Mouse (Mus musculus) brown adipose tissue, adult 24 weeks (tissue): ENCODE measurements around the gene Zfhx3. TPM values are rescaled to one million over a fixed set of nuclear protein-coding genes. Genes with fewer than 3 reads are reported as not detected.

Experiments used
- H3K27ac ChIP-seq: fragments of 200-500 bp; replicated peaks from 2 replicates; pipeline ENCODE4 v1.5.1; 2012; ENCODE audit warnings: low read depth, mild to moderate bottlenecking, low read length
- H3K4me1 ChIP-seq: fragments of 200-500 bp; 2 replicates; pipeline ENCODE4 v1.6.1; 2012; ENCODE audit warnings: low read length, mixed read lengths; ENCODE audit not compliant: control insufficient read depth, insufficient read depth, insufficient read length
- H3K4me3 ChIP-seq: fragments of 200-500 bp; 2 replicates; pipeline ENCODE4 v1.5.1; 2012; ENCODE audit warnings: low read depth, mild to moderate bottlenecking, low read length, moderate library complexity; ENCODE audit not compliant: insufficient read depth
- polyA plus RNA-seq: library from polyadenylated mRNA; stranded (reverse); fragments of >200 nt; gene quantifications from 2 replicates; pipeline ENCODE4 v1.2.4, GENCODE M21; 2012; ENCODE audit not compliant: missing spikeins, insufficient read depth, insufficient read length

Zfhx3 gene
- polyA plus RNA-seq, 1 experiment: 5.2 TPM

DNA sequence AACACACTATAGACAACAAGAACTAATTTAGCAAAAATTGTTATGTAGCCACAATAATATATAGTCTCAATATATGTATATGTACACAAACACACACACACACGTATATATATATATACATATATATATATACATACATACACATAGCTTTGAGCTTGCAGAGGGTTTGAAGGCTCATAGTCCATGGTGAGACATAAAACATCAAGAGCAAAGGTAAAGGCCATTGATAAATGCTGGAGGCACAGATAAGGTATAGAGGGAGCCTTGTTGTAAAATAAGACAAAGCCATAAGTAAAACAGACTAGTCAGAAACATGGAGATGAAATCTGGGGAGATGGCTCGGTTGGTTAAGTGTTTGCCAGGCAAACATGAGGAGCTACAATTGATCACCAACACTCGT, 91.6 kb downstream of the Zfhx3 start:
- H3K4me1 ChIP-seq: no peaks in the 10 kb centered on the region
- H3K4me3 ChIP-seq: no peak overlapping the region
- no peak overlapping the region for H3K27ac ChIP-seq

DNA sequence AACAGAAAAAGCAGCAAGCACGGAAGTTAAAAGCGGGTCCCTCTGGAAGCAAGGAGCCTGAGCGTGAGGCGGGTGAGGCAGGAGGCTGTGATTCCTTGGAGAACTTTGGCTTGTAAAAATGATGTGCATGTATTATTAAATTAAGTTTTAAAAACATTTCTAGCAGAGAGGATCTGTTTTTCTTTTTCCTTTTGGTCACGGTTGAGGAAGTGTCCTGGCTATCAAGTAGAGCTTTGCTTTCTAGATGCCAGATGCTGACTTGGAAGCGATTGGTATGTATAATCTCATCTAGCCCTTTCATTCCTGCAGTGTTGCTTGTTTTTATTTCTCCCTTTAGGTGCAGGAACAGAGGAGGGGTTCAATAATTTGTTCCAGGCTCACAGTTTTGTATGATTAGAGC, 92.3 kb downstream of the Zfhx3 start:
- no peak overlapping the region for H3K27ac ChIP-seq

DNA sequence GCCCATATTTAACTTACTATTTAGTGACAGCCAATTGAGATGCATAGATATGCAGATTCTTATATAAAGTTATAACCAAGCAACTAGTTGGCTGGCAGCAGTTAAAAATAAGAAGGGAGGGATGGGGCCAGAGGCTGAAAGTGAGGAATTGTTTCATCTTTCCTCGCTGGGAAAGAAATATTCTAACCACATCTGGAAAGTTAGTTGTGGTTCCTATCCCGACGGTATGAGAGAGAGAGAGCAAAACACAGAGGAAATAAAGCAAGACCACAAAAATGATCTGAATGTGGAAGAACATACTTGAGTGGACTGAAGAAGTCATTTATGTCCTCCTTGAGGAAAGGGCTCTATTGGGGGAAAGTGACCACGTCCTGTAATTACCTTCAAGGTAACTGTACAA, 101.2 kb downstream of the Zfhx3 start:
- Histone ChIP-seq H3K4me1 (no peaks in the 10 kb centered on the region), H3K4me3 (no peak overlapping the region), H3K27ac (no peak overlapping the region)

More for the DNA sequence above, 92.3 kb downstream of the Zfhx3 start:
- H3K4me3 ChIP-seq: no peak overlapping the region
- no peaks in the 10 kb centered on the region for H3K4me1 ChIP-seq

DNA sequence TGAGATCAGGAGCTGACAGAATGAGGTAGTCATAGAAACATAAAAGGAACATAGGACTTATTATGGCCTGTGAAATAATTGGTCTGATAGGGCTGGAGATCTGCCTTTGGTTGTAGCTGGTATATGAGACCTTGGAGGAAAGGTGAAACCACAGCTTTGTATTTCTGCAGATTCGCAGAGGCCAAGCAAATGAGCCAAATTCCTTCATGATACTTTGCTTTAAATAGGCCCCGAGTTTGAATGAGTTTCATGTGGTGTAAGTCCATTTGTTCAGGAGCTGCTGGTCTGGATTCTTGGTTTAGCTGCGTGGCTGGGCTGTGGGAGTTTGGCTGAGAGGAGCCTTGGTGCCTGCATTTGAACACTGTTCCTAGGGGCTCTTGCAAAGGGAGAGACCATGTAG, 101.7 kb downstream of the Zfhx3 start:
- H3K4me1 ChIP-seq: no peaks in the 10 kb centered on the region
- H3K4me3 ChIP-seq: no peak overlapping the region
- no peak overlapping the region for H3K27ac ChIP-seq

DNA sequence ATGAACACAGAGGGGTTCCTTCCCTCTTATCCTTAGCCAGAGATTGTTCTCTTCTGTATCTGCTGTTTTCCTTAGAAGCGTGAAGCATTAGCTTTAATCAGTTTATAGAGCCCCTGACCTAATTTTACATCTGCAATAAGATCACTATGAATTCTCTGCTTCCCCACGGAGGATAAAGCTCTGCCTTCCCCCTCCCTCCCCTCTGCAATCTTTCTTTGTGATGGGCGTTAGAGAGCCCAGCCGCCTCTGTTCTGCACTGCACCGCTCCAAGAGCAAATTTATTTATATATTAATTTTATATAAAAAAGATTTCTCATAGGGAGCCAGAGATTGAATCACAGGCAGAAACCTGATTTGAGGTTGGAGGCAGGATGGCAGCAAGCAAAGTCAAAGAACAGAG, 113.8 kb downstream of the Zfhx3 start:
- Histone ChIP-seq H3K4me3 (no peak overlapping the region), H3K27ac (no peak overlapping the region), H3K4me1 (no peaks in the 10 kb centered on the region)

DNA sequence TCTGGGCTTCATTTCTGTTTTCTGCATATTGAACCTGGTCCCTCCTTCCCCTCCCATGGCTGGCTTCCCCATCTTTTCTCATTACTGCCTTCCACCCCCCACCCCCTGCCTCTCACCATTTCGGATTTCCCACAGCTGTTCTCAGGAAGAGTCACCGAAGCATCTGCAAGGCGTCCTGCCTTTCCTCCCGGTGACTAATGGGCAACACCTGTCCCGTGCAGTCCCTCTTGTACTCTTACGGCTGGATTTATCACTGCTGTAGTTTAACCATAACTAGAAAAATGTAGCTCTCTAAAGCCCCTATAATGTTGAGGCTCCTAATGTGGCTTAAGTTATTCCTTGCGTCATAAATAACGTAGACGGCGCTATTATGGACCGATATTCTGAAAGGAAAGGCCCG, 119.5 kb downstream of the Zfhx3 start:
- Histone ChIP-seq H3K27ac (no peak overlapping the region), H3K4me3 (no peak overlapping the region), H3K4me1 (no peaks in the 10 kb centered on the region)

DNA sequence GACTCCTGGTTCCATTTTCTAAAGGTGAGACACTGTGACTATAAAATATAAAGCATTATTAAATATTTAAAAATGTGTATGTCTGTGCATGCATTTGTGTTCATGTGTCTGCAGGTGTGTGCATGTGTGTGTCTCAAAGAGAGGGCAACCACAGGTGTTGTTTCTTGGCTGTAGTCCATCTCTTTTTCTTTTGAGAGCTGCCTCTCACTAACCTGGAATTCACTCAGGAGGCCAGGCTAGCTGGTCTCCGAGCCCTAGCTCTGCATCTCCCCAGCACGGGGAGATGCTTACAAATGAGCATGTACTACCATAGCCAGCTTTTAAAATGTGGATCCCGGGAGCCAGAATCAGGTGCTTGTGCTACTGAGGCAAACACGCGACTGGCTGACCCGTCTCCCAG, 124.7 kb downstream of the Zfhx3 start:
- Histone ChIP-seq H3K4me3 (no peak overlapping the region), H3K4me1 (no peaks in the 10 kb centered on the region), H3K27ac (no peak overlapping the region)

DNA sequence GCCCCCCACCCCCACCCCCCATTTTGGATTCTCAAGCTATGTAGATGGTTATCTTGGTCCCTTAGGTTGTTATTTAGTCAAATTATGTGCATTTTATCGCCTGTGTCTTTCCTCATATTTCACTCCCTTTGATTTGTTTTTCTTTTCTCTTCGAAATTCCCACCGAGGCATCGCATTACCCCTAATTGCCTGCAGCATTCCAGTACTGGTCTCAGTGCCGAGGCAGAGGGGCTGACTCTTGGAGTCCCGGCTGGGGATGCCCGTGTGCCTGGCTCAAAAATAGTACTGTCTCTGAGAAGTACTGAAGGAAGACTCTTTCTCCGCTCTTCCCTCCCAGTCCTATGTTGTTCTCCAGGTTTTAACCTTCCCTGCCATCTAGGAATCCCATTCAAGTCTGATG, 125.8 kb downstream of the Zfhx3 start:
- no peaks in the 10 kb centered on the region for H3K4me1 ChIP-seq
- H3K27ac ChIP-seq: no peak overlapping the region
- no peak overlapping the region for H3K4me3 ChIP-seq

DNA sequence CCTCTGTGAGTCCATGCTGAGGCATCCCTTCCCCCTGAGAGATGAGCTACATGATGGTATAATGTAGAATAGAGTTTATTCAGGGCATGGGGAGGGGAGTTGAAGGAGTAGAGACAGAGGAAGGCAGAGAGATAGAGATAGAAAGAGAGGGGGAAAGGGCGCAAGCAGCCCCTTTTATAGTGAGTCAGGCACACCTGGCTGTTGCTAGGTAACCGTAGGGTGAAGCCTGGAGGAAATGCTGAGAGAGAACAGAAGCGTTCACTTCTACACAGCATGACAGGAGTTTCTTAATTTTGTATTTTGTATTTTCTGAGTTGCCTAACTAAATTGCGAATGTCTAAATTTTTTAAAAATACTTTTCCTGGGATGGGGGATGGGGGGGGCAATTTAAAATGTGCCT, 128.0 kb downstream of the Zfhx3 start:
- Histone ChIP-seq H3K4me3 (no peak overlapping the region), H3K27ac (no peak overlapping the region), H3K4me1 (no peaks in the 10 kb centered on the region)

DNA sequence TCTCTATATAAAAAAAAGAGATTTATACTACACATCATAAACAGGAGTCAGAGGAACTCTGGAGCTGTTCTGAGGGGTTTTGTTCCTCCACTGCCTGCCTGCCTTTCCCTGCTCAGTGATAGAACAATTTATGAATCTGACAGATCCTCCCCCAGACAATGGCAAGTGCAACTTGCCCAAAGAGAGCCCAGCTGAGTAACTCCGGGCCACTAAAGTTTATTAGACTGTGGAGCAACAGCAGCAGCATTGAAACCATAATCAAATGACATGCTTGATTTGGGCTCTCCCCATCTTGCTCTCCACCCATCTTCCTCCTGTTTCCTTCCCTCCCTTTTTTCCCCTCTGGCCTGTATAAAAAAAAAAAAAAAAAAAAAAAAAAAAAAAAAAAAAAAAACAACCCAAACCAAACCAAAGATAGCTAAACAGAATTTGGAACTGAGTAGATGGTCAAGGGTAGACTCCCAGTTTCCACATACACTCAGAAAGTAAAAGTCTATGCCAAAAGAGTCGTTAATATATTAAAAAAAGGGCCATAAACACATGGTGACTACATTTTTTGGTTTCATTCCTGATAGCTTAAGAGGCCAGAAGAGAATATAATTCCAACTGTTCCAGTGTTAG, 129.8 kb downstream of the Zfhx3 start:
- Histone ChIP-seq H3K27ac (no peak overlapping the region), H3K4me1 (no peaks in the 10 kb centered on the region), H3K4me3 (no peak overlapping the region)

DNA sequence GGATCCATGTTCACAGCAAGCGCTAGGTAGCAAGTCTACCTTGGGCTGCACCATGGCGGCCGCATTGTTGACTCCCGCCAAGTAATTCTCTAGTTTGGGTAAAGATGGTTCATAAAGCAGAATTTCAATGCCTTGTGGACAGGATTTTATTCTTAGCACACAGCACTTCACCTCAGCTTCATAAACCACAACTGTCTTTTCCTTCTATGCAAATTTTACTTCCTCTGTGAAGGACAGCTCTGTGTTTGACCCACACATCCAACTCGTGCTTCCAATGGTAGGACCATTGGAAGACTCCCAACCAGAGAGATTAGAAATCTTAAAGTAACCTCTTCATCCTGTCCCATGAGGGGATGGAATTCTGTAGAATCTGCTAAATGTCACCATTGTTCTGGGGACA, 130.4 kb downstream of the Zfhx3 start:
- Histone ChIP-seq H3K4me1 (no peaks in the 10 kb centered on the region), H3K27ac (no peak overlapping the region), H3K4me3 (no peak overlapping the region)

DNA sequence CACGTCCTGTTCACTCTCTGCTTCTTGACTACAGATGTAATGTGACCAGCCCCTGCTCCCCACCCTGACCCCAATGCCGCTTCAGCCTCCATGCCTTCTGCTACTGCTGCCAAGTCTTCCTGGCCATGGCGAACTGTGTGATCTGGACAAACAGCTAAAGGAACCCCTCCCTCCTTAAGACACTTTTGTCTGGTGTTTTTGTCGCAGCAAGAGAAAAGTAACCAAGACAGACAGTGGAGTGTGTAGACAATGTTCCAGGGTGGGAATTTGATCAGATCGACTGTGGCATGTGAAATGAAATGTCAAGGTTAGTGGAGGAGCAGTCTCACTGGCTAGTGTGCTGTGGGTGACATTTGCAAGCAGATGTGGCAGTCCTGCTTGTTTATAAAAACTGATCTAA, 132.7 kb downstream of the Zfhx3 start:
- Histone ChIP-seq H3K27ac (no peak overlapping the region), H3K4me3 (no peak overlapping the region), H3K4me1 (no peaks in the 10 kb centered on the region)

DNA sequence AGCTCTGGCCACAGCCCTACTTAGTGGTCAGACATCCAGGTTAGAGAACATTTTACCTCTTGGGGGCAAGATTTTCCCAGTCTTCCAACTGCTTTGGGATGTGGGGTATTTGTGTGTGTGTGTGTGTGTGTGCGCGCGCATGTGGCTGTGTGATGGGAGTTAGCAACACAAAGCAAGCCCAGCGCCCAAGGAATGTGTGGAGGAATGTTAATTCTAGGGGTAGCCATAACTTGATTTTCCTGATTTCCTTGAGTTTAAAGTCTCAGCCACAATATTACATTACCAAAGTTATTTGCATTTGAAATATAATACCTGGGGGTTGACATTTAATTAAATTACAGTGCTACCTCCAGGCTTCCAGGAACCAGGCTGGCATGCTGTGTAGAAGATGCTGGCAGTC, 136.3 kb downstream of the Zfhx3 start:
- no peaks in the 10 kb centered on the region for H3K4me1 ChIP-seq
- H3K4me3 ChIP-seq: no peak overlapping the region
- H3K27ac ChIP-seq: no peak overlapping the region

DNA sequence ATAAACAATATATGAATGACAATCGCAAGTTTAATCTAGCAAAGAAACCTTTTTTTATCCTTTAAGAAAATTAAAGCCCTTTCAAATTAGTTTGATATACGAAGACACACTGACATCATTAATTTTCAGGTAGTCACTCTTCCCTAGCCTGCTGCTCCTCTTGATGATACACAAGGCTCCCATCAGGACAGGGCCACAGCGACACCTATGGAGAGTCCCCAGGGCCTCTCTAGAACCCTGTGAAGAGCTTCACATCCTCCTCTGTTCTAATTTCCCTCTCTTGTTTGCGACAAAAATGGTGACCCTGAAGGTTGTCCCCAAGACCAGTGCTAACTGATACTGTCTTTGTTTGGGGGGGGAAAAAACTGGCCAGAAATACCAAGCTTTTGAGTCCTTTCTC, 144.5 kb downstream of the Zfhx3 start:
- Histone ChIP-seq H3K4me3 (no peak overlapping the region), H3K4me1 (no peaks in the 10 kb centered on the region), H3K27ac (no peak overlapping the region)

DNA sequence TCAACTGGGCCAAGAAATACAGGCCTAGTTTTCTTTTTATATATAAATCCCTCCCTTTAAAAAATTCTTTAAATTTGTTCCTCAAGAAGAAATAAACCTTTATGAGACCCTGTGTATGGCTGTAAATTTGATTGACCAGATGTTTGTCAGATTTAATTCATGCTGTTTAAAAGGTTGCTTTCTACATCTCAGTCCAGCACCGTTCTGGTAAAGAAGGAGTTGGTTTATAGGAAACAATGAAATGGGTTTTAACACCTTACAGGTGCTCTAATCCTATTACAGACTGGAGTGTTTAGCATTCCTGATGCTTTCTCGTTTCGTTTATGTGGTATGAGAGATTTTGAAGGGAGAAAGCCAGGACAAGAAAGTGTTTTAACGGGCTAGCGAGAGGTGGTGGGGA, 147.2 kb downstream of the Zfhx3 start:
- Histone ChIP-seq H3K4me3 (no peak overlapping the region), H3K27ac (no peak overlapping the region), H3K4me1 (no peaks in the 10 kb centered on the region)

DNA sequence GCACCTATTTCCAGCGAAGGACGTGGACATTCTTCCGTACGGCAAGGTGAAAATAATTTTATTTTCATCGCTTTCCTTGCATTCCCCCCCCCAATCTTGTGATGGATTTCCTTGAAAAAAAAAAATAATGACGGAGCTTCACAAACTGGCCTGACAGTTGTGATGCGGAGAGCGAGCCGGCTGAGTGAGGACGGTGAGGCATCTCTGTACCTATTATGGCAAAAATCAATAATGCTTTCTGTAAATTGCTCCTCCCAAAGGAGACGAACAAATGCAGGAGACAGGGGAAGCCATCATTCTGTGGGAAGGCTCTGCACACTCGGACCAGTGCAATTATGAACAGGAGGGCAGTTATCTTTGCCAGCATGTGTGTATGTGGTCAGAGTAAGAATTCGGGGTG, 156.2 kb downstream of the Zfhx3 start:
- Histone ChIP-seq H3K27ac (no peak overlapping the region), H3K4me3 (no peak overlapping the region), H3K4me1 (no peaks in the 10 kb centered on the region)

DNA sequence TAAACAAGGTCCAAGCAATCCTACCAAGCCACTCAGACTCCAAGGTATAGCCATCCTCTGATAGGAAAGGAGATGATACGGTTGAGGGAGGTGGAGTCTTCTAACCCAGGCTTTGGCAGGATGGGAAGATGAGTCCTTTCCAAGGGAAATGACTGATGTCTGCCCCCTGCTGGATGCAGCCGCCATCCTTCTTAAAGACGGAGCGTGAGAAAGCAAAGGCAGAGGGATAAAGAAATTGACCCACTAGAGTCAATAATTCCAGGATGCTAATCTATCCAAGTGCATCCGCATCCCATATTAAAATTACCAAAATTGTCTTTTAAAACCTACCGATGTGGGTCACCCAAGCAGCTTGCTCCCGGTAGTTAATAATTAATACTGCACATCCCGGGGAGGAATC, 158.7 kb downstream of the Zfhx3 start:
- no peak overlapping the region for H3K27ac ChIP-seq

More for the DNA sequence above, 158.7 kb downstream of the Zfhx3 start:
- H3K4me3 ChIP-seq: no peak overlapping the region
- H3K4me1 ChIP-seq: no peaks in the 10 kb centered on the region
